Mouse (Mus musculus) midbrain, postnatal 0 days (tissue): Measurements from ENCODE around the gene Cacna2d2. TPM values are rescaled to one million over a fixed set of nuclear protein-coding genes. Genes with fewer than 3 reads are reported as not detected.
A peak's percentile ranks its signal among the peaks of the same experiment; 100 is the strongest.

Experiments used
- ATAC-seq: fragments of 200-750 bp; cut with Nextera tagmentation; 2 replicates; pipeline ENCODE4 v1.8.0; 2017; ENCODE audit warnings: moderate number of reproducible peaks, mild to moderate bottlenecking, moderate TSS enrichment, moderate library complexity; ENCODE audit not compliant: low FRiP score
- DNase-seq: peaks from one replicate; pipeline ENCODE4 v3.0.0-alpha.2; 2015; ENCODE audit warnings: low spot score
- H3K27ac ChIP-seq: fragments of 300-500 bp; sonication (generic); 2 replicates; pipeline ENCODE4 v1.5.1; 2014; ENCODE audit warnings: low read depth, mild to moderate bottlenecking, low read length, mixed read lengths
- H3K27me3 ChIP-seq: fragments of 300-500 bp; sonication (generic); 2 replicates; pipeline ENCODE4 v1.6.1; 2014; ENCODE audit warnings: low read length, control low read depth, mixed read lengths; ENCODE audit not compliant: insufficient read depth
- H3K36me3 ChIP-seq: fragments of 300-500 bp; sonication (generic); 2 replicates; pipeline ENCODE4 v1.6.1; 2014; ENCODE audit warnings: low read length, control low read depth, mixed read lengths; ENCODE audit not compliant: insufficient read depth
- H3K4me1 ChIP-seq: fragments of 300-500 bp; sonication (generic); 2 replicates; pipeline ENCODE4 v1.6.1; 2014; ENCODE audit warnings: mild to moderate bottlenecking, control low read depth, antibody characterized with exemption, low read length, mixed read lengths; ENCODE audit not compliant: insufficient read depth
- H3K4me2 ChIP-seq: fragments of 300-500 bp; sonication (generic); 2 replicates; pipeline ENCODE4 v1.6.1; 2014; ENCODE audit warnings: low read depth, mild to moderate bottlenecking, low read length, mixed read lengths; ENCODE audit not compliant: poor library complexity, severe bottlenecking
- H3K4me3 ChIP-seq: fragments of 300-500 bp; sonication (generic); 2 replicates; pipeline ENCODE4 v1.5.1; 2014; ENCODE audit warnings: low read depth, mild to moderate bottlenecking, low read length, moderate library complexity
- H3K9ac ChIP-seq: fragments of 300-500 bp; sonication (generic); replicated peaks from 2 replicates; pipeline ENCODE4 v1.6.1; 2014; ENCODE audit warnings: mild to moderate bottlenecking, low read length, moderate library complexity, mixed read lengths; ENCODE audit not compliant: poor library complexity, severe bottlenecking
- H3K9me3 ChIP-seq: fragments of 300-500 bp; sonication (generic); 2 replicates; pipeline ENCODE4 v1.6.1; 2016; ENCODE audit warnings: low read length, control low read depth
- CTCF ChIP-seq: IDR thresholded peaks from 2 replicates; pipeline ENCODE4 v1.5.1; 2016; ENCODE audit warnings: antibody characterized with exemption, mild to moderate bottlenecking
- WGBS: fragments of 180-500 bp; shearing (Covaris S2); extraction: QIAGEN DNeasy Blood & Tissue Kit; methylation state at CpG from one replicate; pipeline ENCODE4 v1.1.7; 2014; 5-methylcytosine and 5-hydroxymethylcytosine counted together
- polyA plus RNA-seq: library from polyadenylated mRNA; unstranded; fragments of >200 nt; fragmentation: Nextera tagmentation; extraction: Ambion mirVana; gene quantifications from 2 replicates; pipeline ENCODE4 v1.2.1, GENCODE M21; 2015
- total RNA-seq: library from RNA; depleted of rRNA; stranded (reverse); fragments of >200 nt; gene quantifications from 2 replicates; pipeline ENCODE4 v1.2.3, GENCODE M21; 2014

Cacna2d2 gene
- total and polyA plus RNA-seq, 2 experiments from 2014 or later, result 9.0 to 191 TPM

GRCm38 (mm10) chr9:107521190-107521589, 121.8 kb downstream of the Cacna2d2 start:
- H3K4me1 ChIP-seq, result peaks cover 3% of the 10 kb centered on the region; the same call in 1 of the 2 replicates
- H3K4me3 ChIP-seq, result no peak overlapping the region
- peak overlapping the region; percentile 38; the same call in 1 of the 2 replicates for H3K27ac ChIP-seq
- no peak for TF ChIP-seq CTCF
- DNase-seq (no peak), ATAC-seq (no peak)
- H3K9ac ChIP-seq, result no peak overlapping the region
- no peaks in the 10 kb centered on the region for H3K9me3 ChIP-seq
- peaks cover 5% of the 10 kb centered on the region; the same call in 1 of the 2 replicates for H3K27me3 ChIP-seq
- H3K36me3 ChIP-seq, result peaks cover 17% of the 10 kb centered on the region; the same call in 1 of the 2 replicates
- WGBS, result 52% methylated on average over 5 of the region's 5 CpGs
- H3K4me2 ChIP-seq, result no peak overlapping the region

- 25% methylated on average over 24 of the region's 25 CpGs for WGBS
- no peak for DNase-seq
- no peak overlapping the region; the same call in 1 of the 2 replicates for H3K27ac ChIP-seq
These were observed 122.4 kb downstream of the Cacna2d2 start for GRCm38 (mm10) chr9:107521711-107522399.

GRCm38 (mm10) chr9:107522400-107522711, 122.9 kb downstream of the Cacna2d2 start:
- 38% methylated on average over 2 of the region's 2 CpGs for WGBS
- DNase-seq, result no peak
- Histone ChIP-seq H3K9ac (no peak overlapping the region), H3K27me3 (peaks cover 5% of the 10 kb centered on the region; the same call in 1 of the 2 replicates), H3K36me3 (peaks cover 12% of the 10 kb centered on the region; the same call in 1 of the 2 replicates), H3K4me3 (no peak overlapping the region), H3K9me3 (no peaks in the 10 kb centered on the region), H3K4me1 (peaks cover 3% of the 10 kb centered on the region; the same call in 1 of the 2 replicates), H3K4me2 (no peak overlapping the region), H3K27ac (no peak overlapping the region)
- ATAC-seq, result no peak
- TF ChIP-seq CTCF, result no peak

More at GRCm38 (mm10) chr9:107521711-107522399, 122.4 kb downstream of the Cacna2d2 start:
- peak; percentile 14 for TF ChIP-seq CTCF
- Histone ChIP-seq H3K4me3 (no peak overlapping the region), H3K4me2 (0 out of 2 replicates have a peak overlapping the region, but pooled peaks have one; percentile 4), H3K9ac (0 out of 2 replicates have a peak overlapping the region, but pooled peaks have one; percentile 13), H3K36me3 (peaks cover 17% of the 10 kb centered on the region; the same call in 1 of the 2 replicates), H3K27me3 (peaks cover 5% of the 10 kb centered on the region; the same call in 1 of the 2 replicates), H3K4me1 (peaks cover 3% of the 10 kb centered on the region; the same call in 1 of the 2 replicates), H3K9me3 (no peaks in the 10 kb centered on the region)
- no peak for ATAC-seq

GRCm38 (mm10) chr9:107526198-107527026, 127.0 kb downstream of the Cacna2d2 start:
- ATAC-seq (peak; percentile 54; the same call in 1 of the 2 replicates), DNase-seq (peak; percentile 62)
- Histone ChIP-seq H3K27me3 (peaks cover 5% of the 10 kb centered on the region; the same call in 1 of the 2 replicates), H3K9ac (peak overlapping the region; percentile 1; the same call in 1 of the 2 replicates), H3K9me3 (no peaks in the 10 kb centered on the region), H3K4me2 (peak overlapping the region; percentile 52), H3K4me1 (peaks cover 3% of the 10 kb centered on the region; the same call in 1 of the 2 replicates), H3K36me3 (peaks cover 11% of the 10 kb centered on the region; the same call in 1 of the 2 replicates), H3K27ac (no peak overlapping the region), H3K4me3 (peak overlapping the region; percentile 25)
- WGBS, result 8% methylated on average over 44 of the region's 44 CpGs
- TF ChIP-seq CTCF, result peak; percentile 57

- H3K4me2 ChIP-seq, result peak within 1 kb of the TSS; percentile 98
- H3K27me3 ChIP-seq, result no peaks in the 10 kb centered on the region
- H3K4me3 ChIP-seq, result peak within 1 kb of the TSS; percentile 90
- peaks cover 14% of the 10 kb centered on the region for H3K4me1 ChIP-seq
- ATAC-seq, result peak; percentile 98
- peak within 1 kb of the TSS; percentile 81 for H3K27ac ChIP-seq
- H3K9ac ChIP-seq, result peak within 1 kb of the TSS; percentile 90
- DNase-seq, result peak; percentile 99
- peak; percentile 46; the same call in 1 of the 2 replicates for TF ChIP-seq CTCF
- under 1% methylated on average over 48 of the region's 48 CpGs for WGBS
- peaks cover 16% of the 10 kb centered on the region for H3K36me3 ChIP-seq
- H3K9me3 ChIP-seq, result no peaks in the 10 kb centered on the region
These were observed 134.5 kb downstream of the Cacna2d2 start, which contains the start of gene Tmem115 for GRCm38 (mm10) chr9:107533791-107534407. Tmem115 (plus strand) TSS chr9:107533945.
